Mouse (Mus musculus): Measurements from ENCODE around the gene Arrdc5.

- TF ChIP-seq CTCF (conservative IDR thresholded peaks at IDR 0.05; ENCODE audit: insufficient read depth, insufficient read length, low read depth, low read length) (no peak), POLR2A (IDR thresholded peaks at IDR 0.05; ENCODE audit: low read depth, low read length) (no peak)
These were observed 48.0 kb upstream of the Arrdc5 start for GRCm38 (mm10) chr17:56348128-56348527.
